Mouse (Mus musculus) CH12.LX (cell line): Measurements from ENCODE around the gene Srd5a2. TPM values are rescaled to one million over a fixed set of nuclear protein-coding genes. Genes with fewer than 3 reads are reported as not detected.

ENCODE experiments used
- DNase-seq: peaks from one replicate; pipeline ENCODE4 v3.0.0-alpha.2; 2013; ENCODE audit errors: extremely low read depth
- H3K27ac ChIP-seq: 2 replicates; pipeline ENCODE4 v1.5.1; 2012; ENCODE audit warnings: low read depth, mild to moderate bottlenecking, control low read depth, moderate library complexity; ENCODE audit not compliant: insufficient read depth
- H3K27me3 ChIP-seq: replicated peaks from 2 replicates; pipeline ENCODE3; 2012; ENCODE audit warnings: inconsistent platforms
- H3K36me3 ChIP-seq, 2 experiments: replicated peaks in 1 of 2; 2 replicates each; pipeline versions ENCODE3 to v1.6.1; 2012; ENCODE audit warnings: inconsistent platforms in 1 of 2, low read length in 1 of 2, mild to moderate bottlenecking in 1 of 2, mixed read lengths in 1 of 2, moderate library complexity in 1 of 2; ENCODE audit not compliant: control insufficient read depth in 1 of 2, insufficient read depth in 1 of 2
- H3K4me1 ChIP-seq, 2 experiments: 2 replicates each; pipeline ENCODE4 v1.6.1; 2012; ENCODE audit warnings: inconsistent platforms in 1 of 2, moderate library complexity in 1 of 2; ENCODE audit not compliant: insufficient read depth in 2 of 2, control insufficient read depth in 1 of 2
- H3K4me2 ChIP-seq: 2 replicates; pipeline ENCODE4 v1.6.1; 2012; ENCODE audit warnings: low read depth, mild to moderate bottlenecking, control low read depth; ENCODE audit not compliant: poor library complexity, insufficient read depth, severe bottlenecking
- H3K4me3 ChIP-seq, 3 experiments: fragments of 150-350 bp in 1 of 3; sonication (generic) in 1 of 3; replicated peaks in 1 of 3; 2 replicates each; pipeline versions ENCODE3 to v1.5.1; 2011 to 2012; ENCODE audit warnings: low read depth in 2 of 3, low read length in 2 of 3, mild to moderate bottlenecking in 2 of 3, moderate library complexity in 2 of 3, control low read depth in 1 of 3, improper control_type of control experiment in 1 of 3, inconsistent platforms in 1 of 3, mixed read lengths in 1 of 3; ENCODE audit not compliant: poor library complexity in 1 of 3
- H3K79me2 ChIP-seq: replicated peaks from 2 replicates; pipeline ENCODE4 v1.6.1; 2012; ENCODE audit warnings: mild to moderate bottlenecking, moderate library complexity; ENCODE audit not compliant: control insufficient read depth, poor library complexity, insufficient read depth, severe bottlenecking; ENCODE audit errors: extremely low read depth
- H3K9ac ChIP-seq: 2 replicates; pipeline ENCODE4 v1.6.1; 2012; ENCODE audit warnings: low read depth, mild to moderate bottlenecking, control low read depth, moderate library complexity; ENCODE audit not compliant: insufficient read depth
- H3K9me3 ChIP-seq: replicated peaks from 2 replicates; pipeline ENCODE3; 2012; ENCODE audit warnings: low read length, inconsistent platforms, mixed read lengths
- BHLHE40 ChIP-seq: IDR thresholded peaks from 2 replicates; pipeline ENCODE4 v1.6.1; 2011; ENCODE audit warnings: mild to moderate bottlenecking, low read depth, low read length, improper control_type of control experiment
- CHD2 ChIP-seq: IDR thresholded peaks from 2 replicates; pipeline ENCODE4 v1.6.1; 2011; ENCODE audit warnings: low read length, improper control_type of control experiment
- EP300 ChIP-seq: IDR thresholded peaks from 2 replicates; pipeline ENCODE4 v1.6.1; 2011; ENCODE audit warnings: low read length, improper control_type of control experiment
- HCFC1 ChIP-seq: IDR thresholded peaks from 2 replicates; pipeline ENCODE4 v1.6.1; 2012; ENCODE audit warnings: low read depth, mild to moderate bottlenecking, inconsistent platforms, low read length, improper control_type of control experiment
- JUN ChIP-seq: IDR thresholded peaks from 2 replicates; pipeline ENCODE4 v1.6.1; 2011; ENCODE audit warnings: low read depth, mild to moderate bottlenecking, low read length, improper control_type of control experiment, moderate library complexity; ENCODE audit not compliant: insufficient read depth
- JUND ChIP-seq: conservative IDR thresholded peaks from 2 replicates; pipeline ENCODE4 v1.6.1; 2011; ENCODE audit warnings: low read depth, low read length, improper control_type of control experiment
- KAT2A ChIP-seq: IDR thresholded peaks from 2 replicates; pipeline ENCODE4 v1.6.1; 2012; ENCODE audit warnings: low read length, improper control_type of control experiment, inconsistent platforms; ENCODE audit not compliant: insufficient replicate concordance
- MAFK ChIP-seq: IDR thresholded peaks from 2 replicates; pipeline ENCODE4 v1.6.1; 2011; ENCODE audit warnings: low read length, improper control_type of control experiment; ENCODE audit not compliant: insufficient replicate concordance
- MAZ ChIP-seq: IDR thresholded peaks from 2 replicates; pipeline ENCODE4 v1.6.1; 2012; ENCODE audit warnings: low read depth, mild to moderate bottlenecking, inconsistent platforms, low read length, improper control_type of control experiment, moderate library complexity
- MEF2A ChIP-seq: IDR thresholded peaks from 2 replicates; pipeline ENCODE4 v1.6.1; 2014; ENCODE audit warnings: low read depth, mild to moderate bottlenecking, inconsistent platforms, low read length, improper control_type of control experiment, borderline replicate concordance
- MYC ChIP-seq: IDR thresholded peaks from 2 replicates; pipeline ENCODE4 v1.6.1; 2011; ENCODE audit warnings: low read depth, mild to moderate bottlenecking, improper control_type of control experiment, low read length
- NELFE ChIP-seq: IDR thresholded peaks from 2 replicates; pipeline ENCODE4 v1.6.1; 2011; ENCODE audit warnings: low read depth, low read length, improper control_type of control experiment
- NRF1 ChIP-seq: IDR thresholded peaks from 2 replicates; pipeline ENCODE4 v1.6.1; 2014; ENCODE audit warnings: low read depth, mild to moderate bottlenecking, inconsistent platforms, low read length, improper control_type of control experiment, moderate library complexity
- PAX5 ChIP-seq: IDR thresholded peaks from 2 replicates; pipeline ENCODE4 v1.6.1; 2012; ENCODE audit warnings: low read length, inconsistent platforms, mixed read lengths
- POLR2AphosphoS2 ChIP-seq: IDR thresholded peaks from 2 replicates; pipeline ENCODE4 v1.6.1; 2011; ENCODE audit warnings: low read depth, low read length, improper control_type of control experiment
- RCOR1 ChIP-seq: conservative IDR thresholded peaks from 2 replicates; pipeline ENCODE4 v1.6.1; 2012; ENCODE audit warnings: low read depth, mild to moderate bottlenecking, inconsistent platforms, low read length, improper control_type of control experiment
- SIN3A ChIP-seq: IDR thresholded peaks from 2 replicates; pipeline ENCODE4 v1.6.1; 2012; ENCODE audit warnings: low read length, improper control_type of control experiment, inconsistent platforms
- SMC3 ChIP-seq: IDR thresholded peaks from 2 replicates; pipeline ENCODE4 v1.6.1; 2011; ENCODE audit warnings: low read depth, low read length, improper control_type of control experiment
- TBP ChIP-seq: conservative IDR thresholded peaks from 2 replicates; pipeline ENCODE4 v1.6.1; 2011; ENCODE audit warnings: low read depth, low read length, improper control_type of control experiment
- USF1 ChIP-seq: IDR thresholded peaks from 2 replicates; pipeline ENCODE4 v1.6.1; 2014; ENCODE audit warnings: low read depth, mild to moderate bottlenecking, inconsistent platforms, low read length, improper control_type of control experiment
- USF2 ChIP-seq: conservative IDR thresholded peaks from 2 replicates; pipeline ENCODE4 v1.6.1; 2011; ENCODE audit warnings: low read depth, low read length, improper control_type of control experiment
- ZC3H11A ChIP-seq: IDR thresholded peaks from 2 replicates; pipeline ENCODE4 v1.6.1; 2012; ENCODE audit warnings: low read depth, mild to moderate bottlenecking, inconsistent platforms, low read length, improper control_type of control experiment
- ZMIZ1 ChIP-seq: IDR thresholded peaks from 2 replicates; pipeline ENCODE4 v1.6.1; 2012; ENCODE audit warnings: low read depth, mild to moderate bottlenecking, inconsistent platforms, low read length, improper control_type of control experiment
- ZNF384 ChIP-seq: IDR thresholded peaks from 2 replicates; pipeline ENCODE4 v1.6.1; 2012; ENCODE audit warnings: low read depth, low read length, improper control_type of control experiment, inconsistent platforms
- dilution Hi-C: fragments of 300-500 bp; cut with MboI; formaldehyde crosslinking; loops from 2 replicates; pipeline ENCODE4 v1.14.3; 2020; ENCODE audit warnings: low sequenced_read_pairs; ENCODE audit not compliant: extremely low pct_unique_long_range_greater_than_20kb, extremely low pct_ligation_motif_present
- in situ Hi-C: fragments of 300-500 bp; cut with MboI; formaldehyde crosslinking; loops from 3 replicates; pipeline ENCODE4 v1.14.3; 2019; ENCODE audit warnings: low sequenced_read_pairs, low pct_ligation_motif_present, low pct_unique_long_range_greater_than_20kb, mixed read lengths
- polyA plus RNA-seq: library from polyadenylated mRNA; unstranded; fragments of >175 nt; gene quantifications from 2 replicates; pipeline ENCODE4 v1.2.1, GENCODE M21; 2012; ENCODE audit warnings: low read depth; ENCODE audit not compliant: insufficient read length
- total RNA-seq, 2 experiments: library from RNA; depleted of rRNA; stranded (reverse); fragments of 300-350 nt in 1 of 2; fragments of >200 nt in 1 of 2; gene quantifications; 2 replicates each; pipeline ENCODE4 v1.2.3; 2012 to 2014

Gene Srd5a2
- total and polyA plus RNA-seq, 3 experiments: not detected

DNA sequence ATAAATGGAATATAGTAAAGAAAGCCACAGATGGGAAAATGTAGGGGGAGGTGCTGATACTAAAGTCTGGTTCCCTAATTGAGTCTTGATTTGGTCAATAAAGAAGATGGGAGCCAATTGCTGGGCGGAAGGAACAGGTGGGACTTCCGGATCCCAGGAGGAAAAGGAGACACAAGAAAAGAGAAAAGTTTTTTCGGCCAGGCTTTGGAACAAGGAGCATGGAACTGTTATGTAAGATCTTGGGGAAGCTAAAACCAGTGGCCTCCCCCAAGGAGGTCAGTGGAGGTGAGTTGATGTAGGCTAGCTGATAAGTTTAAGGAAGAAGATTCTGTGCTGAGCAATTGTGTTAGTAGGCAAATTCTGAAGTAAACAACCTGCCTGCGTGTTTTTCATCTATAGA is 56.5 kb downstream of the Srd5a2 start:
- Histone ChIP-seq H3K4me3 (no peak overlapping the region), H3K9ac (no peak overlapping the region), H3K27ac (no peak overlapping the region), H3K27me3 (no peaks in the 10 kb centered on the region), H3K36me3 (no peaks in the 10 kb centered on the region), H3K79me2 (no peaks in the 10 kb centered on the region), H3K4me2 (no peak overlapping the region), H3K9me3 (no peaks in the 10 kb centered on the region), H3K4me1 (no peaks in the 10 kb centered on the region)
- dilution Hi-C loops (no loop called here), in situ Hi-C loops (no loop called here)
- DNase-seq: no peak
- TF ChIP-seq RCOR1: no peak
- TF ChIP-seq BHLHE40: no peak
- TF ChIP-seq POLR2AphosphoS2: no peak
- TF ChIP-seq SMC3: no peak
- TF ChIP-seq KAT2A: no peak
- TF ChIP-seq JUND: no peak
- no peak for TF ChIP-seq NELFE
- no peak for TF ChIP-seq JUN
- no peak for TF ChIP-seq MAZ

- TF ChIP-seq SIN3A (no peak), USF1 (no peak), NRF1 (no peak), KAT2A (no peak), ZC3H11A (no peak), ZMIZ1 (no peak), PAX5 (no peak), BHLHE40 (no peak), HCFC1 (no peak), MYC (no peak), ZNF384 (no peak), RCOR1 (no peak), TBP (no peak), EP300 (no peak), MEF2A (no peak), CHD2 (no peak), JUND (no peak), USF2 (no peak), MAFK (no peak)
- Histone ChIP-seq H3K9me3 (no peaks in the 10 kb centered on the region), H3K4me2 (no peak overlapping the region), H3K36me3 (no peaks in the 10 kb centered on the region), H3K9ac (no peak overlapping the region), H3K79me2 (no peaks in the 10 kb centered on the region), H3K27me3 (no peaks in the 10 kb centered on the region), H3K4me3 (no peak overlapping the region), H3K4me1 (no peaks in the 10 kb centered on the region), H3K27ac (no peak overlapping the region)
- dilution Hi-C loops: no loop called here
- no peak for DNase-seq
- in situ Hi-C loops: no loop called here
Measured at GRCm38 (mm10) chr17:73986571-73986970, 61.1 kb downstream of the Srd5a2 start.
